Mouse (Mus musculus) bone marrow, adult 2 months (tissue): ENCODE measurements around the gene Cldn4. TPM values are rescaled to one million over a fixed set of nuclear protein-coding genes. Genes with fewer than 3 reads are reported as not detected.
"Not testable (repeated sequence)": the region's sequence is repeated elsewhere in the genome, so short reads cannot be mapped to it uniquely, and the experiment has no call there.

ENCODE experiments used
- H3K27ac ChIP-seq: fragments of 200-500 bp; 2 replicates; pipeline ENCODE4 v1.5.1; 2012; ENCODE audit warnings: low read depth, mild to moderate bottlenecking, control low read depth, inconsistent platforms, low read length; ENCODE audit not compliant: control insufficient read depth, poor library complexity, insufficient read depth
- H3K4me1 ChIP-seq: fragments of 200-500 bp; 2 replicates; pipeline ENCODE4 v1.6.1; 2011; ENCODE audit warnings: low read length; ENCODE audit not compliant: control insufficient read depth, insufficient read depth
- H3K4me3 ChIP-seq: fragments of 200-500 bp; replicated peaks from 2 replicates; pipeline ENCODE3; 2011; ENCODE audit warnings: mild to moderate bottlenecking, low read depth, low read length, control low read depth; ENCODE audit not compliant: control insufficient read depth
- CTCF ChIP-seq: fragments of 200-500 bp; IDR thresholded peaks from 2 replicates; pipeline ENCODE4 v1.5.1; 2011; ENCODE audit warnings: low read length, control low read depth; ENCODE audit not compliant: control insufficient read depth, insufficient read depth
- POLR2A ChIP-seq: fragments of 200-500 bp; IDR thresholded peaks from 2 replicates; pipeline ENCODE4 v1.6.1; 2011; ENCODE audit warnings: low read depth, mild to moderate bottlenecking, control low read depth, low read length, borderline replicate concordance; ENCODE audit not compliant: control insufficient read depth
- WGBS: fragments of 180-500 bp; shearing (Covaris S2); methylation state at CpG from one replicate; pipeline ENCODE4 v1.1.7; 2018; 5-methylcytosine and 5-hydroxymethylcytosine counted together
- polyA plus RNA-seq: library from polyadenylated mRNA; stranded (reverse); fragments of >200 nt; gene quantifications from 2 replicates; pipeline ENCODE4 v1.2.4, GENCODE M21; 2011; ENCODE audit warnings: low replicate concordance; ENCODE audit not compliant: missing spikeins, insufficient read depth, insufficient read length

Gene Cldn4
- polyA plus RNA-seq, 1 experiment, result 11.1 TPM

- 80% methylated on average over 20 of the region's 20 CpGs for WGBS
- no peak overlapping the region for H3K27ac ChIP-seq
- H3K4me3 ChIP-seq, result no peak overlapping the region
- H3K4me1 ChIP-seq, result no peaks in the 10 kb centered on the region; the same call in 1 of the 2 replicates
- no peak for TF ChIP-seq POLR2A
Observed at GRCm38 (mm10) chr5:134967164-134967944, 20.6 kb upstream of the Cldn4 start.

- Histone ChIP-seq H3K4me3 (peak overlapping the region; percentile 37), H3K4me1 (no peaks in the 10 kb centered on the region; the same call in 1 of the 2 replicates), H3K27ac (no peak overlapping the region; the same call in 1 of the 2 replicates)
- WGBS, result 9% methylated on average over 33 of the region's 33 CpGs
- peak; percentile 49; the same call in 1 of the 2 replicates for TF ChIP-seq CTCF
- TF ChIP-seq POLR2A, result no peak
Observed at GRCm38 (mm10) chr5:134965852-134966821, 19.4 kb upstream of the Cldn4 start.

GRCm38 (mm10) chr5:134965473-134965851 lies 18.7 kb upstream of the Cldn4 start:
- Histone ChIP-seq H3K4me1 (no peaks in the 10 kb centered on the region; the same call in 1 of the 2 replicates), H3K4me3 (no peak overlapping the region), H3K27ac (no peak overlapping the region)
- WGBS, result 9% methylated on average over 10 of the region's 10 CpGs
- TF ChIP-seq POLR2A (no peak), CTCF (peak; percentile 71)

GRCm38 (mm10) chr5:134964655-134965054 lies 17.9 kb upstream of the Cldn4 start:
- not testable (repeated sequence) for H3K27ac ChIP-seq, H3K4me1 ChIP-seq, H3K4me3 ChIP-seq

GRCm38 (mm10) chr5:134963546-134963945 lies 16.8 kb upstream of the Cldn4 start:
- 33% methylated on average over 5 of the region's 5 CpGs for WGBS
- TF ChIP-seq CTCF (no peak), POLR2A (no peak)

GRCm38 (mm10) chr5:134961519-134961918 lies 14.8 kb upstream of the Cldn4 start:
- peaks cover 2% of the 10 kb centered on the region; the same call in 1 of the 2 replicates for H3K4me1 ChIP-seq
- WGBS, result 85% methylated on average over 2 of the region's 2 CpGs
- TF ChIP-seq CTCF (no peak), POLR2A (no peak)
- H3K27ac ChIP-seq, result no peak overlapping the region; the same call in 1 of the 2 replicates
- H3K4me3 ChIP-seq, result no peak overlapping the region

More at GRCm38 (mm10) chr5:134963546-134963945, 16.8 kb upstream of the Cldn4 start:
- H3K4me3 ChIP-seq, result no peak overlapping the region
- peaks cover 2% of the 10 kb centered on the region; the same call in 1 of the 2 replicates for H3K4me1 ChIP-seq
- H3K27ac ChIP-seq, result no peak overlapping the region

GRCm38 (mm10) chr5:134960430-134960829 lies 13.7 kb upstream of the Cldn4 start:
- WGBS, result 21% methylated on average over 2 of the region's 2 CpGs
- peaks cover 2% of the 10 kb centered on the region; the same call in 1 of the 2 replicates for H3K4me1 ChIP-seq
- no peak overlapping the region for H3K4me3 ChIP-seq
- TF ChIP-seq POLR2A (no peak), CTCF (no peak)
- no peak overlapping the region for H3K27ac ChIP-seq

GRCm38 (mm10) chr5:134959114-134959513 lies 12.4 kb upstream of the Cldn4 start:
- H3K4me3 ChIP-seq, result no peak overlapping the region
- H3K4me1 ChIP-seq, result peaks cover 2% of the 10 kb centered on the region; the same call in 1 of the 2 replicates
- no peak for TF ChIP-seq CTCF
- no peak for TF ChIP-seq POLR2A
- WGBS, result 49% methylated on average over 7 of the region's 7 CpGs
- H3K27ac ChIP-seq, result no peak overlapping the region
